Mouse (Mus musculus) embryo, embryonic 11 days (tissue): ENCODE measurements around the gene Atp6v0d1.
"Not testable (repeated sequence)": the region's sequence is repeated elsewhere in the genome, so short reads cannot be mapped to it uniquely, and the experiment has no call there.

Source experiments
- DNase-seq: peaks from one replicate; pipeline ENCODE4 v3.0.0-alpha.2; 2015

Gene Atp6v0d1

DNA sequence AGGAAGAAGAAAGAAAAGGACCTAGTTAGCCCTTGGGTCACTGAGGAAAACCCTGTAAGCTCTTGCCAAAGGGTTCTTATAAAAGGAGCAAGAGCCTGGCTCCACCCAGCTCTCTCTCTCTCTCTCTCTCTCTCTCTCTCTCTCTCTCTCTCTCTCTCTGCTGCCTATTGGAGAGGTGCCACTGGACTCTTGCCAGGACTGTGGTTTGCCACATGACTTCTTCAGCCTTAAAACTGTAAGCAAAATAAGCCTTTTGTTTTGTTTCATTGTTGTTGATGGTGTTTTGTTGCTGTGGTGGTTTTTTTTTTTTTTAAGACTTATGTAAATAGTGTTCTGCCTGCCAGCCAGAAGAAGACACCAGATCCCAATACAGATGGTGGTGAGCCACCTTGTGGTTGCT, 7.6 kb upstream of the Atp6v0d1 start:
- no peak for DNase-seq

GRCm38 (mm10) chr8:105571810-105572209, 6.0 kb upstream of the Atp6v0d1 start:
- no peak for DNase-seq

GRCm38 (mm10) chr8:105566703-105567595, 1.1 kb upstream of the Atp6v0d1 start:
- peak; percentile 43 for DNase-seq

DNA sequence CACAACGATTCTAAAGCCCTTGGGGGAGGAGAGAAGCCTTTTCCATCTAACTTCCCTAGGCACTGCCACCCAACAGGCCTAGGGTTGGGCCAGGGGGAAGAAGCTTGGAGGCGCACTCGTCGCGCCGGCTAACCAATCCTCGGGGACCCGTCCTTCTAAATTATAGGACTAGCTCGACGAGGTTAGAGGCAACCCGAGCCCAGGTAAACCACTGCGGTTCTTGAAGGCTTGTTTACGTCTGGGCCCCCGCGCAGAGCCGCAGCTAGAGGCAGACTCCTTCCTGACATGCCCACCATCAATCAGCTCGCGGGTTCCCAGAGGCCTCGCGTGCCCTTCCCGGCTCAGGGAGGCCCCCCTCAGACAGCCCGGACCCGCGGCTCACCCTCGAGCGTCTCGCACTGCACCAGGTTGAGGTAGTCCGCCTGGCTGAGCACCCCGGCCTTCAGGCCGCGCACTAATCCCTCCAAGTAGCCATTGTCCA, 406 bp downstream of the Atp6v0d1 start:
- peak; percentile 16 for DNase-seq

DNA sequence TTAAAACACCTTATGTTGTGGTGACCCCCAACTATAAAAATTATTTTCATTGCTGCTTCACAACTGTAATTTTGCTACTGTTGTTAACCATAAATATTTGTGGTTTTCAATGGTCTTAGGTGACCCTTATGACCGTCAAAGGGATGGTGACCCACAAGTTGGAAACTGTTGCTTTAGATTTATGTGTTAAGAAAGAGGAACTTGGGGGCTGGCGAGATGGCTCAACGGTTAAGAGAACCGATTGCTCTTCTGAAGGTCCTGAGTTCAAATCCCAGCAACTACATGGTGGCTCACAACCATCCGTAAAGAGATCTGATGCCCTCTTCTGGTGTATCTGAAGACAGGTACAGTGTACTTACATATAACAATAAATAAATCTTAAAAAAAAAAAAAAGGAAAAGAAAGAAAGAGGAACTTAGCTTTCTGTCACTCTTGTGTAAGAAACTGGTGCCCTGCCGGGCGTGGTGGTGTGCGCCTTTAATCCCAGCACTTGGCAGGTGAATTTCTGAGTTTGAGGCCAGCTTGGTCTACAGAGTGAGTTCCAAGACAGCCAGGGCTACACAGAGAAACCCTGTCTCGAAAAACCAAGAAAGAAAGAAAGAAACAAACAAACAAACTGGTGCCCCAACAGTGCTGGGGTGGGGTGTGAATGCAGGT, 1.1 kb downstream of the Atp6v0d1 start:
- not testable (repeated sequence) for DNase-seq

GRCm38 (mm10) chr8:105563871-105564270, 2.0 kb downstream of the Atp6v0d1 start:
- no peak for DNase-seq

GRCm38 (mm10) chr8:105562863-105563262, 3.0 kb downstream of the Atp6v0d1 start:
- no peak for DNase-seq

DNA sequence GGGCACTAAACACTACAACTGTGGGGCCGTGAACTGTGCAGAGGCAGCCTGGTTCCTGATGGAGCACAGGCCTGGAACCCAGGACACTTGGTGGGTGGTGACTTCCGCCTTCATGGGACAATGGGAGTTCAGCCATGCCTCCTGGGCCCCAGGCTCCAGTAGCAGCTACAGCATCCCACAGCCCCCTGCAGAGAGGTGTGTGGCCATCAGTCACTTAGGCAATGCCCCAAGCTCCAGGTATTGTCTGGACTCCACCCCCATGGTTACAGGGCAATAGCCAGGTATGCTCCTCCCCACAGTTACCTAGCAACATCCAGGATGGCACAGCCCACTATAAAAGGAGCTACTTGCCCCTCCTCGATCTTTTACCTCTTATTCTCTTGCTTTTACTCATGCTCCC, 10.6 kb downstream of the Atp6v0d1 start:
- DNase-seq: no peak

- peak; percentile 71 for DNase-seq
Observed at GRCm38 (mm10) chr8:105554087-105554486, 11.8 kb downstream of the Atp6v0d1 start.

DNA sequence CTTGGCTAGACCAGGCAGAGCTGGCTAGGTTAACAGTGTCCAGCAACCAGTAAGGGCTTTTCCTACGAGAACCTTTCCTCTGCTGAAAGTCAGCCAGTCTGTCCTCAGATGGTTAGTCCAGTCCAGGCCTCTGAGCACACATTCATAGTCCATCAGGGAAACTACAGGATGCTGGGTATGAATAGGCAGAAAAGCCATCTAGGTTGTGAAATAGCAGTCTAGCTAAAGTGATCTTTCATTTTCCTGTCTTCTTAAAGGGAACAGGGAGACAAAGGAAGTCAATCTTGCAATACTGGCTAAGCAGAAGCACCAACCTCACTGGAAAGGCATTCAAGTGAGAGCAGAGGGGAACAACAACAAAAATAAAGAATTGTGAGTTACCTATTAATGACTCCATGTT, 13.0 kb downstream of the Atp6v0d1 start:
- DNase-seq: no peak

DNA sequence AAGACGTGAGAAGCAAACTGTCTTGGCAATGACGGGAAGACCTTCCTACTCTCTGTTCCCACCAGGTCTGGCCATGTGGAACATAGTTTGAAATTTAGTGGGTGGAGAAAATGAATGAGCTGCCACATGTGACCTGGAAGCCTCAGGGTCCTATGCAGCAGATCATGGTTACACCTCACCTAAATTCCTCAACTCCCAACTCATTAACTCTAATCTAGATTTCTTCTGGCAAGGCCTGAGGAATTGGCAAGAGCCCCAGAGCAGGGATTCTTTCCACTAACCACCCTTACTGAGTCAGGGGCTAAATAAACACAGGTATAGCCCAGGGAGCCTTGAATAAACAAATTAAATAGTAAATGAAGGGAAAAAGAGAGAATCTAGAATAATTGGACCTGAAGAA, 13.8 kb downstream of the Atp6v0d1 start:
- DNase-seq: no peak

GRCm38 (mm10) chr8:105550083-105550482, 15.8 kb downstream of the Atp6v0d1 start:
- no peak for DNase-seq

GRCm38 (mm10) chr8:105549506-105549905, 16.3 kb downstream of the Atp6v0d1 start:
- no peak for DNase-seq

DNA sequence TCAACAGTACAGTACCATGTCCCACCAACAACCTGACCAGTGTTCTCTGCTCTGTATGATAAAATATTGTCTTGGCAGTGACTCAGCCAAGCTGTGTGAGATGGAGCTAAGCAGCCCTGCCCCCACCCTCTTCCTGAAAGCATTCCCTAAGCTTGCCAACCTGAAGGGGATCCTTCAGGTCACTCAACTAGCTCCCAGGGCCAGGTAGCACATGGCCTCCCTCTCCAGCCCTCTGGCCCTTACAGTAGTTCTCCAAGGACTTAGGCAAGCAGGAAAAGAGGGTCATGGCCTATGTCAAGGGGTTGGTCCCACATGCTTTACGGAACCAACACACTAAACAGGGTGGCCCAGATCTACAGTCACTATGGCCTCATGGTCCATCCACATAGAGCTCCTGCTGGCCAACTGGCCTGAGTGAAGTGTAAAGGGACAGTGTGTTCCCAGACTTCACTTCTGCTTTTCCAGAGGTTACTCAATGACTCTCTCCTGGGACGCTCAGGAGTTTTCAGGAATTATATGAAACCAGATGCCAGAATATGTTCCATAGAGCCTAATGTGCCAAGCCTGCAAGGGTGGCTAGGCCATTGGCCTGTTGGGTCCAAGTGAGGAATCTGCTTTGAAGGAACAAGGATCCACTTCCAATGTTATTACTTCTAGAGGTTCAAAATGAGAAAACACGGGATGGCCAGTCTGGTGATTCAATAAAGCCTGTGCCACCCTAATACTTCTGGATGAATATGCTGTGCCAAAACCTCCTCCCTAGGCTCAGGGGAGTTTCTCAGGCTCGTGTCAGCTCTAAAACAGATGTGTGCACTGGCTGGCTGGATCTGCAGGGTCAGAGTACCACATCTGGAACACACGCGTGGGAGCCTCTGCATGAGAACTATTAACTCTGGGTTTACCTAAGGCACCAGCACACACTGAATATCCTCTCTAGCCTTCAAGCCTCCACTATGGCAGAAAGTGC, 19.2 kb downstream of the Atp6v0d1 start:
- DNase-seq: no peak

DNA sequence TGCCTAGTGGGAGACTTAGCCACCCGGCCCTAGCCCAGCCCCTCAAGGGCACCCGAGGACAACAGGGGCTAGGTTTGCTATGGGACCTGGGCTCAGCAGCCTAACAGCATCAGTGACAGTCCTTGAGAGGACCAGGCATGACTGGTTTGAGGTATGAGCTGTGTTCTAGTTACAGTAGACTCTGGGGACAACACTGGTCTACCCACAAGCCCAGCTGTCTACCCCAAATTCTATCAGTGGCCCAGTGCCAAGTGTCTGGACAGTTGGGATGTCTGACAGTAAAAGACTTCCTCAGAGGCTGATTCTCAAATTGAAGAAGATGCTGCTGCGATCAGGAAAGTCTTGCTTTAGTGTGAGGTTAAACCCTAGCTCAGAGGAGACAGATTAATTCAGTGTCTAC, 20.6 kb downstream of the Atp6v0d1 start:
- DNase-seq: no peak

- no peak for DNase-seq
Observed at GRCm38 (mm10) chr8:105544544-105545205, 21.2 kb downstream of the Atp6v0d1 start.

GRCm38 (mm10) chr8:105543703-105544102, 22.1 kb downstream of the Atp6v0d1 start:
- no peak for DNase-seq

GRCm38 (mm10) chr8:105542808-105543207, 23.0 kb downstream of the Atp6v0d1 start:
- no peak for DNase-seq

GRCm38 (mm10) chr8:105542032-105542656, 23.7 kb downstream of the Atp6v0d1 start:
- DNase-seq: no peak

GRCm38 (mm10) chr8:105538940-105539339, 26.9 kb downstream of the Atp6v0d1 start:
- DNase-seq: no peak

DNA sequence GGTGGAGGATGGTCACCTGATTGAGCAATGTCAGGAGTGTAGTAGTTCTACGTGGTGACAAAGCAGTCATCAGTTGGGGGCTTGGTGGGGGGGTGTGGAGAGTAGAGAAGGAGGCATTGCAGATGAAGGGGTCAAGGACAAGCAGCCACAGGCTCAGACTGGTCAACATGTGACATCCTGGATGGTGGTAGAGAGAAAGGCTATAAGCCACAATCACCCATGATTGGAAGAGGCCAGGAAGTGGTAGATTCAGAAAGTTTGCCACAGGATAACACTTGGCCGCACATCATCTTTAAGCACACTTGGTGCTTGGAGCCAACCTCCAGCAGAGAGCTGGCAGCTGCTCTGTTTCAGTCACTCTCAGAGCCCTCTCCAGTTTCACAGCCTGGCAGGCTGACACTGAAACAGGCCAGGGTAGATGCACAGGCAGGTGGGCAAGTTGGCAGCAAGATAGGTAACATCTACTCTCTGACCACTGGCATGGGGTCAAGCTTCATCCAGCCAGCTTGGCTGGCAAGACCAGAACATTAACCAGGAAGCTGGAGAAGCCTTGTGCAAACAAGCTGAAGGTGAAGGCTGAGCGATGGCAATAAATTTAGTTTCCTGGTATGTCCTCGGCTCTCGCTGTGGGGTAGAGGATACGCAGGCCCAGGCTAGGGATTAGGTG, 28.7 kb downstream of the Atp6v0d1 start:
- no peak for DNase-seq
